Mouse (Mus musculus) small intestine, adult 2 months (tissue): ENCODE measurements around the gene Gm17324.

Source experiments
- CTCF ChIP-seq: fragments of 200-500 bp; IDR thresholded peaks from 2 replicates; pipeline ENCODE4 v1.5.1; 2012; ENCODE audit warnings: low read depth, mild to moderate bottlenecking, control low read depth, inconsistent platforms, low read length, moderate library complexity, mixed read lengths; ENCODE audit not compliant: insufficient replicate concordance, insufficient read length; ENCODE audit errors: extremely low read depth
- POLR2A ChIP-seq: fragments of 200-500 bp; IDR thresholded peaks from 2 replicates; pipeline ENCODE4 v1.6.1; 2012; ENCODE audit warnings: low read depth, mild to moderate bottlenecking, control low read depth, inconsistent platforms, low read length, moderate library complexity

GRCm38 (mm10) chr9:78488890-78489420, 40.4 kb upstream of the Gm17324 start, which contains the start of gene Eef1a1:
- no peak for TF ChIP-seq CTCF
- no peak for TF ChIP-seq POLR2A
